Mouse (Mus musculus): ENCODE measurements at regions not wholly inside any gene's neighbourhood (a gene's known extent, or its start where the extent isn't known, plus 50 kb on each side); places are given as distances from the start of the nearest gene placed in this dataset.

GRCm38 (mm10) chr10:41018888-41019287 is 53.2 kb downstream of the Gpr6 start:
- Histone ChIP-seq H3K27me3 (replicated peaks; ENCODE audit: control insufficient read depth, insufficient read depth, low read length) (no peaks in the 10 kb centered on the region), H3K27ac (ENCODE audit: low read length) (no peak overlapping the region), H3K4me2 (ENCODE audit: low read length) (no peak overlapping the region), H3K4me3 (replicated peaks; ENCODE audit: low read length) (no peak overlapping the region), H3K9me3 (ENCODE audit: control insufficient read depth, low read length) (no peaks in the 10 kb centered on the region), H3K36me3 (ENCODE audit: control insufficient read depth, insufficient read depth) (no peaks in the 10 kb centered on the region), H3K9ac (replicated peaks; ENCODE audit: low read depth, low read length) (no peak overlapping the region), H3K4me1 (replicated peaks; ENCODE audit: control insufficient read depth, insufficient read depth, low read length) (no peaks in the 10 kb centered on the region)
- no peak for ATAC-seq
- 67% methylated on average over 5 of the region's 5 CpGs for WGBS

DNA sequence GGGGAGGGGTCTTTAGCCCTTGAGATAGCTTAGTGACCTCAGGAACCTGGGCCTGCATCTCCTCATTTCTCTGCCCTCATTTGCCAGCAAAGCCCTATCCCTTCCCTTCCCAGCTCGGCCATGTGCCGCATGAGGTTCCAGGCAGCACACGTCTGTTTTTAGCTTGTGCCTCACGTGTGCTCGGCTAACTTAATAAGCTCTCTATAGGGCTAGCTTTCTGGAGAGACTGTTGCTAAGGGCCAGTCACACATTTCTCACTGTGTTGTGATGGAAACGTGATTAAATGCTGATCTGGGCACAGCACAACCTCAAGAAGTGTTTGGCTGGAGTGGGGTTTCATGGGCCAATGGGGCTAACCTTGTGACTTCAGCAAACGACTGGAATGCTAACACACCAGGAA is 55.5 kb downstream of the Gpr6 start:
- H3K4me2 ChIP-seq (ENCODE audit: low read length), result no peak overlapping the region
- no peaks in the 10 kb centered on the region for H3K36me3 ChIP-seq (ENCODE audit: control insufficient read depth, insufficient read depth)
- H3K9me3 ChIP-seq (ENCODE audit: control insufficient read depth, low read length), result no peaks in the 10 kb centered on the region
- H3K27ac ChIP-seq (ENCODE audit: low read length), result no peak overlapping the region
- H3K4me1 ChIP-seq (replicated peaks; ENCODE audit: control insufficient read depth, insufficient read depth, low read length), result no peaks in the 10 kb centered on the region
- WGBS, result 40% methylated on average over 7 of the region's 7 CpGs
- H3K9ac ChIP-seq (replicated peaks; ENCODE audit: low read depth, low read length), result no peak overlapping the region
- no peak for ATAC-seq
- no peaks in the 10 kb centered on the region for H3K27me3 ChIP-seq (replicated peaks; ENCODE audit: control insufficient read depth, insufficient read depth, low read length)
- H3K4me3 ChIP-seq (replicated peaks; ENCODE audit: low read length), result no peak overlapping the region

DNA sequence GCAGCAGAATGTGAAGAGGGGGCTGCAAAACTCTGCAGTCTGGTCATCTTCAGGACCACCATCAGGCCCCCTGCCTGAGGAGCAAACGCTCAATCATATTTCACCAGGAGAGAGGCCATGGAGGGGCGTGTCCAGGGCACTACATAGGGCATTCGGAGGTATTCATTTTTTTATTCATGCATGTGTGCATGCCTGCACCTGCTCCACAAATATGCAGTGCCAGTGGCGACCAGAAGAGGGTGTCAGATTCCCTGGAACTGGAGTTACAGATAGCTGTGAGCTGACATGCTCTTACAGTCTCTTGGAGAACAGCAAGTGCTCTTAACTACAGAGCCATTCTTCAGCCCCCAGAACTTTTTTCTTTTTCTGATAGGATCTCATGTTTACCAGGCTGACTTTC is 56.4 kb downstream of the Gpr6 start:
- H3K4me3 ChIP-seq (replicated peaks; ENCODE audit: low read length), result no peak overlapping the region
- ATAC-seq, result peak; percentile 63
- no peak overlapping the region for H3K27ac ChIP-seq (ENCODE audit: low read length)
- H3K4me1 ChIP-seq (replicated peaks; ENCODE audit: control insufficient read depth, insufficient read depth, low read length), result no peaks in the 10 kb centered on the region
- no peaks in the 10 kb centered on the region for H3K9me3 ChIP-seq (ENCODE audit: control insufficient read depth, low read length)
- no peak overlapping the region for H3K9ac ChIP-seq (replicated peaks; ENCODE audit: low read depth, low read length)
- no peaks in the 10 kb centered on the region for H3K36me3 ChIP-seq (ENCODE audit: control insufficient read depth, insufficient read depth)
- WGBS, result 30% methylated on average over 4 of the region's 4 CpGs
- H3K27me3 ChIP-seq (replicated peaks; ENCODE audit: control insufficient read depth, insufficient read depth, low read length), result no peaks in the 10 kb centered on the region
- H3K4me2 ChIP-seq (ENCODE audit: low read length), result no peak overlapping the region

DNA sequence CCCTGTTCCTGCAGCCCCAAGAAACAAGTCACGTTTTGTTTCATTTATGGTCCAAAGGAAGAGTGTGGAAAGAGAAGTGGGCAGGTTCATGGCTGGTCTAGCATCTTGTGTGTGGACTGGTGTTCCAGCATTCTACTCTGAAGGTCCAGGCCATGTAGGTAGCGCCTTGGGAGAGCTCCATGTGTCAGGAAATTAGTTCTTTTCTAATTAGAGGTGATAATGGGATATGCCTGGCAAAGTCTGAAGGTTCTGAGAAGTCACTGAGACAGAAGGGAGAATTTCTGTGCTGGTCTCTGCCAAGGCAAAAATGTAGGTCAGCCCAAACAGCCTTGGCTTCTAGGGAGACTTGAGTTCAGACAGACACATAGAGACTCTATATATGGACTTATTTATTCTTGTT is 61.5 kb downstream of the Gpr6 start:
- ATAC-seq, result no peak
- WGBS, result 80% methylated on average over 2 of the region's 2 CpGs

DNA sequence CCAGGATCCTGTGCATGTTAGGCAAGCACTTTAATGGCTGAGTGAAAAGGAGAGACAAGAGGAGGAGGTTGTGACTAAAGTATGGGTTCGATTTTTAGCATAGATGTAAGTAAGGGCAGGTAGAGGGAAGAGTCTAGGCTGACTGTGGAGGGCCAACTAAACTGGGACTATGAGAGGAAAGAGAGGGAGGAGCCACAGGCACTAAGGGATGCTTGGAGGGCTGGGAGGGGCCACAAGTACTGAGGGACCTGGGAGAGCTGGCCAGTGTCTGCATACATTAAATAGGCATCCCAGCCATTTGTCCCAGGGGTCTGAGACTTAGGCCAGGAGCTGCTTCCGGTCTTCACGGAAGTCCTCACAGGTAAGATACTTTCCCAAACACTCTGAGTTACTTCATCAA is 64.2 kb downstream of the Gpr6 start:
- Histone ChIP-seq H3K4me1 (replicated peaks; ENCODE audit: control insufficient read depth, insufficient read depth, low read length) (no peaks in the 10 kb centered on the region), H3K36me3 (ENCODE audit: control insufficient read depth, insufficient read depth) (no peaks in the 10 kb centered on the region), H3K9me3 (ENCODE audit: control insufficient read depth, low read length) (no peaks in the 10 kb centered on the region), H3K4me2 (ENCODE audit: low read length) (no peak overlapping the region), H3K4me3 (replicated peaks; ENCODE audit: low read length) (no peak overlapping the region), H3K9ac (replicated peaks; ENCODE audit: low read depth, low read length) (no peak overlapping the region), H3K27me3 (replicated peaks; ENCODE audit: control insufficient read depth, insufficient read depth, low read length) (no peaks in the 10 kb centered on the region), H3K27ac (ENCODE audit: low read length) (no peak overlapping the region)
- ATAC-seq, result no peak
- WGBS, result 86% methylated on average over 3 of the region's 3 CpGs

More for the DNA sequence above, 61.5 kb downstream of the Gpr6 start:
- Histone ChIP-seq H3K27ac (ENCODE audit: low read length) (no peak overlapping the region), H3K4me3 (replicated peaks; ENCODE audit: low read length) (no peak overlapping the region), H3K36me3 (ENCODE audit: control insufficient read depth, insufficient read depth) (no peaks in the 10 kb centered on the region), H3K9me3 (ENCODE audit: control insufficient read depth, low read length) (no peaks in the 10 kb centered on the region), H3K4me1 (replicated peaks; ENCODE audit: control insufficient read depth, insufficient read depth, low read length) (no peaks in the 10 kb centered on the region), H3K9ac (replicated peaks; ENCODE audit: low read depth, low read length) (no peak overlapping the region), H3K4me2 (ENCODE audit: low read length) (no peak overlapping the region), H3K27me3 (replicated peaks; ENCODE audit: control insufficient read depth, insufficient read depth, low read length) (no peaks in the 10 kb centered on the region)

GRCm38 (mm10) chr10:41006634-41007033 is 65.5 kb downstream of the Gpr6 start:
- no peak for ATAC-seq
- Histone ChIP-seq H3K4me3 (replicated peaks; ENCODE audit: low read length) (no peak overlapping the region), H3K4me1 (replicated peaks; ENCODE audit: control insufficient read depth, insufficient read depth, low read length) (no peaks in the 10 kb centered on the region), H3K27me3 (replicated peaks; ENCODE audit: control insufficient read depth, insufficient read depth, low read length) (no peaks in the 10 kb centered on the region), H3K9ac (replicated peaks; ENCODE audit: low read depth, low read length) (no peak overlapping the region), H3K9me3 (ENCODE audit: control insufficient read depth, low read length) (no peaks in the 10 kb centered on the region), H3K27ac (ENCODE audit: low read length) (no peak overlapping the region), H3K4me2 (ENCODE audit: low read length) (no peak overlapping the region), H3K36me3 (ENCODE audit: control insufficient read depth, insufficient read depth) (no peaks in the 10 kb centered on the region)
- WGBS, result 80% methylated on average over 9 of the region's 9 CpGs

DNA sequence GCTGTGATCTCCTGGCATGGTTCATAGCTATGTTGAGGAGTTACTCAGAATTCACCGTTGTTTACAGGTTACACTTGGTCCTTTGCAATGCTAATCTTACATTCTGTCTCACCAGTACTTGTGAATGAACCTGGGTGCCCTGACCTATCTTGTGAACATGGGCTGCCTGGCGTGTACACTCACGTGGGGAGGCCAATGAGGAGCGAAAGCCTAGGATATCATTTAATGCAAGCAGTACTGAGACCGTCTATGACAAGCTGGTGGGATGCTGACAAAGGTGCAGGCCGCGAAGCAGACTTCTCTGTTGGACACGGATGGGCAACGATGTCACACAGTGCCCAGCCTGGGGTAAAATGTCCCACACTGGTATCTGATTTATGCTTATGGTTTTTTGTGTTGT is 66.3 kb downstream of the Gpr6 start:
- H3K9ac ChIP-seq (replicated peaks; ENCODE audit: low read depth, low read length), result no peak overlapping the region
- no peaks in the 10 kb centered on the region for H3K27me3 ChIP-seq (replicated peaks; ENCODE audit: control insufficient read depth, insufficient read depth, low read length)
- WGBS, result 90% methylated on average over 9 of the region's 9 CpGs
- ATAC-seq, result no peak
- H3K36me3 ChIP-seq (ENCODE audit: control insufficient read depth, insufficient read depth), result no peaks in the 10 kb centered on the region
- no peaks in the 10 kb centered on the region for H3K4me1 ChIP-seq (replicated peaks; ENCODE audit: control insufficient read depth, insufficient read depth, low read length)
- H3K9me3 ChIP-seq (ENCODE audit: control insufficient read depth, low read length), result no peaks in the 10 kb centered on the region
- no peak overlapping the region for H3K4me3 ChIP-seq (replicated peaks; ENCODE audit: low read length)
- H3K4me2 ChIP-seq (ENCODE audit: low read length), result no peak overlapping the region
- no peak overlapping the region for H3K27ac ChIP-seq (ENCODE audit: low read length)

GRCm38 (mm10) chr10:41004753-41005152 is 67.3 kb downstream of the Gpr6 start:
- Histone ChIP-seq H3K9me3 (ENCODE audit: control insufficient read depth, low read length) (no peaks in the 10 kb centered on the region), H3K9ac (replicated peaks; ENCODE audit: low read depth, low read length) (no peak overlapping the region), H3K4me1 (replicated peaks; ENCODE audit: control insufficient read depth, insufficient read depth, low read length) (no peaks in the 10 kb centered on the region), H3K27me3 (replicated peaks; ENCODE audit: control insufficient read depth, insufficient read depth, low read length) (no peaks in the 10 kb centered on the region), H3K27ac (ENCODE audit: low read length) (no peak overlapping the region), H3K36me3 (ENCODE audit: control insufficient read depth, insufficient read depth) (no peaks in the 10 kb centered on the region), H3K4me2 (ENCODE audit: low read length) (no peak overlapping the region), H3K4me3 (replicated peaks; ENCODE audit: low read length) (no peak overlapping the region)
- WGBS, result 63% methylated on average over 3 of the region's 3 CpGs
- peak; percentile 38 for ATAC-seq

DNA sequence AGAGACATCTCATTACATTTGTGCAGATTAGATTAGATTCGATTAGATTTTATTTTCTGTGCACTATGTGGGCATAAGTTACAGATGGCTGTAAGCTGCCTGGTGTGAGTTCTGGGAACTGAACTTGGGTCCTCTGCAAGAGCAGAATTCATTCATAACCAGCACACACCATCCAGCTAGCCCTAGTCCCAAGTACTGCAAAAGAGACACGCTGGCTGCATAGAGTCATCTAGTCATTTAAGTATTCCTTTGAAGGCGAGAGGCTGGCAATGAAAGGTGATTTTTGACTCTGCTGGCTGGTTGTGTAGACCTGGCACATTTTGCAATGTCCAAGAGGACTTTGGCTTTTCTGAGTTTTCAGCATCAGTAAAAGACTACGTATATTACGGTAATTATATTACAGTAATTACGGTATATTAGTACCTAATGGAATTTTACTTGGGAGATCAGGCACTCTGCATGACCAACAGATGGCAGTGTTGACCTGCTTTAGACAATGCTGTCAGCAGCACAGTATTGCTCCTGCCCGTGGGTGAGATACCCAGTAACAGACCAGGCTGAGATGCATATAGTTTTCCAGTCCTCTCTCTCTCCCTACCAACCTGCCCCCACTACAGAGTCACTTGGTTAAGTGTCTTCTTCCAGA is 67.9 kb downstream of the Gpr6 start:
- WGBS, result 31% methylated on average over 7 of the region's 7 CpGs
- H3K4me1 ChIP-seq (replicated peaks; ENCODE audit: control insufficient read depth, insufficient read depth, low read length), result no peaks in the 10 kb centered on the region
- H3K4me3 ChIP-seq (replicated peaks; ENCODE audit: low read length), result no peak overlapping the region
- H3K27me3 ChIP-seq (replicated peaks; ENCODE audit: control insufficient read depth, insufficient read depth, low read length), result no peaks in the 10 kb centered on the region
- peak; percentile 96 for ATAC-seq
- no peak overlapping the region for H3K4me2 ChIP-seq (ENCODE audit: low read length)
- H3K9me3 ChIP-seq (ENCODE audit: control insufficient read depth, low read length), result no peaks in the 10 kb centered on the region
- H3K9ac ChIP-seq (replicated peaks; ENCODE audit: low read depth, low read length), result no peak overlapping the region
- H3K27ac ChIP-seq (ENCODE audit: low read length), result no peak overlapping the region
- H3K36me3 ChIP-seq (ENCODE audit: control insufficient read depth, insufficient read depth), result no peaks in the 10 kb centered on the region

DNA sequence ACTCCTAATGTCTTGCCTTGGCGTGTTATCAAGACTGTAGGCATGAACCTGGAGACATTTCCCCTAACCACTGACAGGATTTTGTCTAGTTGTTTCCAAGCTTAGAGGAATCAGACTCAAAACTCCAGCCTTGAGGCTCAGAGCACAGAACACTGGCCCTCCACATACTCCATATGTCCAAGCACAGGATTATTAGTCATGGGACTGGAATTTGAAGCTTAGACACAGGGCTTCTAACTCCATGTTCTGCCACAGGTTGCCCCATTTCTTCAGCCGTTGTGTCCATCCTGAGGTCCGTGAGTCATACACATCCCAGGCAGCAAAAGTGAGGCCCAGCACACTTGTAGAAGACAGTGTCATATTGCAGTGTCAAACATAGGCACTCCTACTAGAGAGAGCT is 68.9 kb downstream of the Gpr6 start:
- ATAC-seq, result no peak
- Histone ChIP-seq H3K4me1 (replicated peaks; ENCODE audit: control insufficient read depth, insufficient read depth, low read length) (peaks cover 5% of the 10 kb centered on the region; the same call in 1 of the 2 replicates), H3K27me3 (replicated peaks; ENCODE audit: control insufficient read depth, insufficient read depth, low read length) (no peaks in the 10 kb centered on the region), H3K36me3 (ENCODE audit: control insufficient read depth, insufficient read depth) (no peaks in the 10 kb centered on the region), H3K9me3 (ENCODE audit: control insufficient read depth, low read length) (no peaks in the 10 kb centered on the region), H3K4me2 (ENCODE audit: low read length) (no peak overlapping the region), H3K27ac (ENCODE audit: low read length) (no peak overlapping the region), H3K9ac (replicated peaks; ENCODE audit: low read depth, low read length) (no peak overlapping the region), H3K4me3 (replicated peaks; ENCODE audit: low read length) (no peak overlapping the region)
- 92% methylated on average over 3 of the region's 3 CpGs for WGBS

All from forebrain, embryonic 16.5 days (tissue).